In the genomic region with DNA sequence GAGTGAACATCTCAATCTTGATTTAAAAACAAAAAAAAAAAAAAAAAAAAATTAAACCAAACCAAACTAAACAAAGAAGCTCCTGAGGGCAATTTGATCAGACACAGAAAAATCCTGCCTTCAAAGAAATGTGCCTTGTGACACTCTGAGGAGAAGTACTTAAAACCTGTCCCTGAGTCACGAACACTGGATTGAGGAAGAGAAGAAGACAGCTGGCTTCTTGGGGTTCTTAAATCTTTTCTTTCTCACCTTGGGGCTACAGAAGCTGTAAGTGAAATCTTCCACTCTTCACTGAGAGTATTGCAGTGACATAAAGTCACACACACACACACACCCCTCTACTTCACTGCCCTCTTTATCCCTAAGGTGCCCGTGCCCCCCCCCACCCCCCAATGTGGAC, we compare ENCODE assay signal across 7 mouse cellular contexts. TPM values are rescaled to one million over a fixed set of nuclear protein-coding genes. Genes with fewer than 3 reads are reported as not detected.
DNase-seq lines count a peak whose midpoint lies in the region; ATAC-seq and TF ChIP-seq lines count a peak whose summit lies in the region.

No protein-coding gene starts in this region.

- DNase-seq in lung, embryonic 14.5 days, result peak; percentile 9
- no peak for DNase-seq in lung, postnatal 36 days
- no peak for DNase-seq in spleen, postnatal 4 days (ENCODE audit: low spot score in 2 of 2)
- no peak for DNase-seq in right cerebral cortex, postnatal 25 days

- peak overlapping the region; percentile 85 for H3K4me2 ChIP-seq in lung, embryonic 14.5 days
- H3K4me2 ChIP-seq in forebrain, embryonic 12.5 days, result peak overlapping the region; percentile 84
- peak overlapping the region; percentile 76 for H3K4me2 ChIP-seq in limb, embryonic 13.5 days (replicated peaks)
- H3K4me2 ChIP-seq in stomach, embryonic 14.5 days (replicated peaks; ENCODE audit: low read depth, low read length), result peak overlapping the region; percentile 67

- ATAC-seq in lung, embryonic 14.5 days (ENCODE audit: insufficient read depth), result 0 out of 2 replicates have a peak, but pooled peaks have one; percentile 6
- ATAC-seq in forebrain, embryonic 12.5 days (ENCODE audit: low FRiP score), result peak; percentile 24
- no peak; the same call in 1 of the 2 replicates for ATAC-seq in limb, embryonic 13.5 days (ENCODE audit: low FRiP score, low read depth)
- ATAC-seq in stomach, embryonic 14.5 days (ENCODE audit: insufficient number of reproducible peaks, insufficient read depth, low FRiP score, low read depth), result no peak

- no peaks in the 10 kb centered on the region for H3K36me3 ChIP-seq in lung, embryonic 14.5 days (ENCODE audit: insufficient read depth)
- no peaks in the 10 kb centered on the region for H3K36me3 ChIP-seq in forebrain, embryonic 12.5 days (replicated peaks)
- H3K36me3 ChIP-seq in limb, embryonic 13.5 days, result no peaks in the 10 kb centered on the region
- H3K36me3 ChIP-seq in stomach, embryonic 14.5 days (ENCODE audit: control insufficient read depth, insufficient read depth, low read length), result no peaks in the 10 kb centered on the region

- peaks cover 11% of the 10 kb centered on the region; the same call in 1 of the 2 replicates for H3K27me3 ChIP-seq in lung, embryonic 14.5 days (ENCODE audit: insufficient read depth, low read length)
- H3K27me3 ChIP-seq in forebrain, embryonic 12.5 days, result peaks cover 6% of the 10 kb centered on the region; the same call in 1 of the 2 replicates
- no peaks in the 10 kb centered on the region for H3K27me3 ChIP-seq in limb, embryonic 13.5 days
- no peaks in the 10 kb centered on the region for H3K27me3 ChIP-seq in stomach, embryonic 14.5 days (ENCODE audit: control insufficient read depth, insufficient read depth, low read length)

- no peaks in the 10 kb centered on the region for H3K9me3 ChIP-seq in lung, embryonic 14.5 days (ENCODE audit: low read depth, low read length)
- no peaks in the 10 kb centered on the region for H3K9me3 ChIP-seq in forebrain, embryonic 12.5 days
- no peaks in the 10 kb centered on the region for H3K9me3 ChIP-seq in limb, embryonic 13.5 days
- H3K9me3 ChIP-seq in stomach, embryonic 14.5 days (ENCODE audit: control insufficient read depth, low read depth, low read length), result no peaks in the 10 kb centered on the region

- WGBS in lung, embryonic 14.5 days, result 20% methylated on average over 2 of the region's 2 CpGs
- 6% methylated on average over 2 of the region's 2 CpGs for WGBS in forebrain, embryonic 12.5 days
- WGBS in limb, embryonic 13.5 days, result 10% methylated on average over 2 of the region's 2 CpGs
- 34% methylated on average over 2 of the region's 2 CpGs for WGBS in stomach, embryonic 14.5 days

- TF ChIP-seq CTCF in lung, embryonic 14.5 days (IDR thresholded peaks at IDR 0.05; ENCODE audit: low read depth), result no peak

- H3K4me3 ChIP-seq in lung, embryonic 14.5 days (ENCODE audit: low read depth, low read length), result peak overlapping the region; percentile 73
- peak overlapping the region; percentile 90 for H3K4me3 ChIP-seq in forebrain, embryonic 12.5 days (replicated peaks)
- H3K4me3 ChIP-seq in limb, embryonic 13.5 days, result peak overlapping the region; percentile 87
- peak overlapping the region; percentile 71 for H3K4me3 ChIP-seq in stomach, embryonic 14.5 days (ENCODE audit: low read depth, low read length)

- H3K4me1 ChIP-seq in lung, embryonic 14.5 days (ENCODE audit: insufficient read depth), result no peaks in the 10 kb centered on the region; the same call in none of the 2 replicates
- peaks cover 35% of the 10 kb centered on the region for H3K4me1 ChIP-seq in forebrain, embryonic 12.5 days
- H3K4me1 ChIP-seq in limb, embryonic 13.5 days, result peaks cover 22% of the 10 kb centered on the region
- H3K4me1 ChIP-seq in stomach, embryonic 14.5 days (ENCODE audit: control insufficient read depth, insufficient read depth, low read length), result peaks cover 9% of the 10 kb centered on the region; the same call in 1 of the 2 replicates

- H3K9ac ChIP-seq in lung, embryonic 14.5 days, result peak overlapping the region; percentile 87
- H3K9ac ChIP-seq in forebrain, embryonic 12.5 days, result peak overlapping the region; percentile 96
- peak overlapping the region; percentile 94 for H3K9ac ChIP-seq in limb, embryonic 13.5 days
- H3K9ac ChIP-seq in stomach, embryonic 14.5 days (replicated peaks; ENCODE audit: low read depth, low read length), result peak overlapping the region; percentile 91; the same call in 1 of the 2 replicates

- no peak overlapping the region for H3K27ac ChIP-seq in lung, embryonic 14.5 days (ENCODE audit: low read depth)
- H3K27ac ChIP-seq in forebrain, embryonic 12.5 days, result peak overlapping the region; percentile 82; the same call in 1 of the 2 replicates
- H3K27ac ChIP-seq in limb, embryonic 13.5 days, result no peak overlapping the region
- no peak overlapping the region for H3K27ac ChIP-seq in stomach, embryonic 14.5 days (ENCODE audit: low read length)

RNA-seq across cellular contexts. Expression of a gene that starts 0.7 kb away (rescaled TPM):
- polyA plus RNA-seq in lung, embryonic 14.5 days (2014; fragmentation: Nextera tagmentation; extraction: Ambion mirVana), result 2.5 and 3.0 TPM in 2 replicates
- polyA plus RNA-seq in forebrain, embryonic 12.5 days (2016; fragmentation: Nextera tagmentation; extraction: Ambion mirVana), result 8.2 and 8.4 TPM in 2 replicates
- 3.4 and 3.8 TPM in 2 replicates for polyA plus RNA-seq in limb, embryonic 13.5 days (2015; fragmentation: Nextera tagmentation; extraction: Ambion mirVana)
- polyA plus RNA-seq in stomach, embryonic 14.5 days (2014; fragmentation: Nextera tagmentation; extraction: Ambion mirVana), result 3.0 and 3.3 TPM in 2 replicates

Comparison
In these comparisons a context has a peak if more than half of its experiments do, and no peak if none do; other contexts are left out.
1. ATAC-seq: peak in lung, embryonic 14.5 days (single experiment) and forebrain, embryonic 12.5 days (single experiment); none in limb, embryonic 13.5 days (single experiment) and stomach, embryonic 14.5 days (single experiment).
2. Peak in every context shown above with its lines, with median percentiles within 50 percentile points of each other: H3K4me2 ChIP-seq, H3K4me3 ChIP-seq and H3K9ac ChIP-seq.